In genomic region chr1:167804836-167805235, GRCm38 (mm10) we compare ENCODE assay signal across 22 mouse cellular contexts.
A peak's percentile ranks its signal among the peaks of the same experiment; 100 is the strongest.
DNase-seq lines count a peak whose midpoint lies in the region; ATAC-seq and TF ChIP-seq lines count a peak whose summit lies in the region.
"Had no signal": no experiment of that assay in that cellular context is flagged by ENCODE, and none has a peak within 500 bp of the region (broad histone marks: within the 10 kb centered on the region; RNA-seq: fewer than 3 reads in every experiment).

No protein-coding gene starts in this region.

- no peaks in the 10 kb centered on the region for H3K36me3 ChIP-seq in heart, embryonic 10.5 days
- H3K36me3 ChIP-seq in midbrain, embryonic 10.5 days, result no peaks in the 10 kb centered on the region
- no peaks in the 10 kb centered on the region for H3K36me3 ChIP-seq in midbrain, postnatal 0 days (ENCODE audit: insufficient read depth, low read length)
- no peaks in the 10 kb centered on the region for H3K36me3 ChIP-seq in midbrain, embryonic 12.5 days
- no peaks in the 10 kb centered on the region for H3K36me3 ChIP-seq in midbrain, embryonic 16.5 days (ENCODE audit: control insufficient read depth, insufficient read depth, low read length)
- H3K36me3 ChIP-seq: embryonic facial prominence, embryonic 13.5 days; embryonic facial prominence, embryonic 15.5 days; forebrain, embryonic 10.5 days; forebrain, embryonic 12.5 days had no signal

- H3K4me3 ChIP-seq in heart, embryonic 10.5 days, result no peak overlapping the region
- H3K4me3 ChIP-seq in midbrain, embryonic 10.5 days, result no peak overlapping the region
- H3K4me3 ChIP-seq in midbrain, postnatal 0 days (ENCODE audit: low read depth, low read length), result no peak overlapping the region
- H3K4me3 ChIP-seq in midbrain, embryonic 12.5 days, result no peak overlapping the region
- no peak overlapping the region for H3K4me3 ChIP-seq in midbrain, embryonic 16.5 days (ENCODE audit: low read depth, low read length)
- H3K4me3 ChIP-seq: embryonic facial prominence, embryonic 13.5 days; embryonic facial prominence, embryonic 15.5 days; erythroblast, embryonic 14.5 days; forebrain, embryonic 12.5 days had no signal

- H3K9ac ChIP-seq in midbrain, postnatal 0 days (replicated peaks; ENCODE audit: low read length, poor library complexity, severe bottlenecking), result no peak overlapping the region
- H3K9ac ChIP-seq in midbrain, embryonic 12.5 days (replicated peaks), result no peak overlapping the region
- H3K9ac ChIP-seq in midbrain, embryonic 16.5 days (ENCODE audit: low read depth, low read length), result no peak overlapping the region
- H3K9ac ChIP-seq: embryonic facial prominence, embryonic 13.5 days; embryonic facial prominence, embryonic 15.5 days; forebrain, embryonic 12.5 days had no signal

- no peak overlapping the region for H3K4me2 ChIP-seq in midbrain, postnatal 0 days (ENCODE audit: low read depth, low read length, poor library complexity, severe bottlenecking)
- no peak overlapping the region for H3K4me2 ChIP-seq in midbrain, embryonic 12.5 days (replicated peaks)
- no peak overlapping the region for H3K4me2 ChIP-seq in midbrain, embryonic 16.5 days (ENCODE audit: low read length)
- H3K4me2 ChIP-seq: embryonic facial prominence, embryonic 13.5 days; embryonic facial prominence, embryonic 15.5 days; forebrain, embryonic 12.5 days had no signal

- 61% methylated on average over 7 of the region's 7 CpGs for WGBS in heart, embryonic 10.5 days
- 62% methylated on average over 7 of the region's 7 CpGs for WGBS in midbrain, embryonic 10.5 days
- WGBS in midbrain, postnatal 0 days, result 62% methylated on average over 7 of the region's 7 CpGs
- 56% methylated on average over 7 of the region's 7 CpGs for WGBS in midbrain, embryonic 12.5 days
- WGBS in midbrain, embryonic 16.5 days, result 60% methylated on average over 7 of the region's 7 CpGs

- no peak for TF ChIP-seq CTCF in midbrain, postnatal 0 days (IDR thresholded peaks at IDR 0.05)

- no peak for ATAC-seq in midbrain, postnatal 0 days (ENCODE audit: low FRiP score)
- ATAC-seq in midbrain, embryonic 12.5 days (ENCODE audit: low FRiP score, low read depth), result no peak
- ATAC-seq in midbrain, embryonic 16.5 days, result no peak
- ATAC-seq: forebrain, embryonic 14.5 days had no signal

- H3K4me1 ChIP-seq in heart, embryonic 10.5 days, result peaks cover 10% of the 10 kb centered on the region
- peaks cover 72% of the 10 kb centered on the region for H3K4me1 ChIP-seq in midbrain, embryonic 10.5 days
- no peaks in the 10 kb centered on the region; the same call in 1 of the 2 replicates for H3K4me1 ChIP-seq in midbrain, postnatal 0 days (ENCODE audit: insufficient read depth, low read length)
- peaks cover 30% of the 10 kb centered on the region for H3K4me1 ChIP-seq in midbrain, embryonic 12.5 days
- peaks cover 16% of the 10 kb centered on the region for H3K4me1 ChIP-seq in midbrain, embryonic 16.5 days (ENCODE audit: control insufficient read depth, insufficient read depth, low read length)

- peaks cover 62% of the 10 kb centered on the region for H3K27me3 ChIP-seq in heart, embryonic 10.5 days (ENCODE audit: insufficient read depth, poor library complexity, severe bottlenecking)
- H3K27me3 ChIP-seq in midbrain, embryonic 10.5 days (ENCODE audit: low read depth, poor library complexity, severe bottlenecking), result peaks cover 71% of the 10 kb centered on the region
- no peaks in the 10 kb centered on the region for H3K27me3 ChIP-seq in midbrain, postnatal 0 days (ENCODE audit: insufficient read depth, low read length)
- peaks cover 59% of the 10 kb centered on the region for H3K27me3 ChIP-seq in midbrain, embryonic 12.5 days
- H3K27me3 ChIP-seq in midbrain, embryonic 16.5 days (ENCODE audit: control insufficient read depth, insufficient read depth, low read depth, low read length), result no peaks in the 10 kb centered on the region

- H3K9me3 ChIP-seq in heart, embryonic 10.5 days, result no peaks in the 10 kb centered on the region
- H3K9me3 ChIP-seq in midbrain, embryonic 10.5 days (replicated peaks), result no peaks in the 10 kb centered on the region
- H3K9me3 ChIP-seq in midbrain, postnatal 0 days (ENCODE audit: low read length), result no peaks in the 10 kb centered on the region
- H3K9me3 ChIP-seq in midbrain, embryonic 12.5 days, result no peaks in the 10 kb centered on the region
- H3K9me3 ChIP-seq in midbrain, embryonic 16.5 days (replicated peaks; ENCODE audit: control insufficient read depth, low read length, poor library complexity, severe bottlenecking), result no peaks in the 10 kb centered on the region
- H3K9me3 ChIP-seq: embryonic facial prominence, embryonic 13.5 days; embryonic facial prominence, embryonic 15.5 days; forebrain, embryonic 10.5 days; forebrain, embryonic 12.5 days had no signal

- DNase-seq in heart, embryonic 10.5 days (ENCODE audit: low spot score), result peak; percentile 64
- no peak for DNase-seq in heart, adult 8-10 months (ENCODE audit: low spot score)
- DNase-seq in midbrain, embryonic 10.5 days (ENCODE audit: low spot score), result no peak
- DNase-seq in midbrain, postnatal 0 days (ENCODE audit: low spot score), result no peak
- DNase-seq: adrenal gland, adult 2 months; adrenal gland, postnatal 10 days; adrenal gland, postnatal 25 days; cerebellum, adult 11 months; cerebellum, adult 18-20 months; cerebellum, adult 8-10 months; cerebellum, adult 9-11 months; cerebellum, postnatal 14 days; cerebellum, postnatal 36 days; embryo, embryonic 11 days had no signal

- no peak overlapping the region for H3K27ac ChIP-seq in heart, embryonic 10.5 days
- peak overlapping the region; percentile 58 for H3K27ac ChIP-seq in midbrain, embryonic 10.5 days (replicated peaks)
- no peak overlapping the region for H3K27ac ChIP-seq in midbrain, postnatal 0 days (ENCODE audit: low read depth, low read length)
- peak overlapping the region; percentile 89; the same call in 1 of the 2 replicates for H3K27ac ChIP-seq in midbrain, embryonic 12.5 days (replicated peaks)
- no peak overlapping the region for H3K27ac ChIP-seq in midbrain, embryonic 16.5 days (ENCODE audit: low read length)
- H3K27ac ChIP-seq: embryonic facial prominence, embryonic 13.5 days; embryonic facial prominence, embryonic 15.5 days; forebrain, embryonic 10.5 days had no signal

Comparison
In these comparisons a context has a peak if more than half of its experiments do, and no peak if none do; other contexts are left out.
1. H3K27ac ChIP-seq: peak in midbrain, embryonic 10.5 days (single experiment) and midbrain, embryonic 12.5 days (single experiment); none in heart, embryonic 10.5 days (single experiment), midbrain, postnatal 0 days (single experiment) and midbrain, embryonic 16.5 days (single experiment).